Mouse (Mus musculus): ENCODE measurements around the gene Pinlyp.
A peak's percentile ranks its signal among the peaks of the same experiment; 100 is the strongest.

Gene Pinlyp

DNA sequence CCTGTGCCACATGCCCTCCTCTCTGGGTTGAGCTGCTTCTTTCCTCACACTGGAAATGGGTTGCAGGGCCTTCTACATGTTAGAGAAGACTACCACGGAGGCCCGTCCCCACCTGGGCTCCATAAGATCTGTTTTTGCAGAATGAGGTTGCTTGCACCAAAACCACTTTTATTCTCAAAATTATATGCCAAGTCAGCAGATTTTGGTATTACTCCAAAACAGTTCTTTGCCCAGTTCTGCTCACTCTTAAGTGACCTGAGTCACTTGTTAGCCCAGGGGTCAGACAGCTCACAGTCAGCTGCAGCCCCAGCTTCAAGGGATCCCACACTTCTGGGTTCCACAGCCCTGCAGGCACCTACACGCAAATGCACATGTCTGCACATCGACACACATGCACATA, 15.5 kb upstream of the Pinlyp start:
- no peak for DNase-seq (ENCODE audit: low spot score)

DNA sequence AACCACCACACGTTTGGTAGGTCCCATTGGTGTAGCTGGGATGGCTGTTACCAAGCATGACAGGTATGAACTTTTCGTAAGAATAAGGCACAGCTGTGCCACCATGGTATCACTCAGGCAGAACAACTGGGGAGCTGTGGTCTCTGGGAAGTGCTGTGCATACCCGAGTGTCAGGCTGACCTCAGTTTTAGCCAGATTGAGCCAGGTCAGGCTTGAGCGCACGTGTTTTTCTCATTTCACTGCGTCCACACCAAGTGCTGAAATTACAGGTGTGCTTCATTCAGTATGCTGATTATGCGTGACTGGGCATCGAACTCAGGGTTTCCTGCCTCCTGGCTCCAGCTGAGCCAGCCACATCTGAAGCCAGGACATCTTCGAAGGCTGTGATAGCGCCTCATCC, 9.9 kb upstream of the Pinlyp start:
- no peak for DNase-seq (ENCODE audit: low spot score)

GRCm38 (mm10) chr7:24551985-24552759, 6.3 kb upstream of the Pinlyp start:
- no peak for DNase-seq (ENCODE audit: low spot score)

DNA sequence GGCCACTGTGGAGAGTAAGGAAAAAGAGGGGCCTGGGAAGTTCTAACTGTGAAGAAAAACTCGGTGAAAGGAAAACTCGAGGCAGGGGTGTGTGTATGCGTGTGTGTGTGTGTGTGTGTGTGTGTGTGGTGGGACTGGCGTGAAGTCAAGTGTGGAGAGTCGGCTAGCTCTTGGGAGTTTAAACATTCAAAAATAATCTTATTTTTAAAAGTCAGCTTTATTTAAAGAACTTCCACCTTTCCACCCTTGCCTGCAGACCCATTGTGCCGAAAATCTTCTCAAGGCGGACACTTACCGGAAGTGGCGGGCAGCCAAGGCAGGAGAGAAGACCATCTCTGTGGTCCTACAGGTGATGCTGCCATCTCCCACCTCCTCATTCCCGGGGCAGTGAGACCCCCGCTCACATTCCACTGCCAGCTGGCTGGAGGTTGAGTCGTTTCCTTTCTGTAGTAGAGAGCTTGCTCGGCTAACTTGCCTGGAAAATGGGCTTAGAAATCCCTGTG, 1.7 kb upstream of the Pinlyp start:
- DNase-seq (ENCODE audit: low spot score): no peak

DNA sequence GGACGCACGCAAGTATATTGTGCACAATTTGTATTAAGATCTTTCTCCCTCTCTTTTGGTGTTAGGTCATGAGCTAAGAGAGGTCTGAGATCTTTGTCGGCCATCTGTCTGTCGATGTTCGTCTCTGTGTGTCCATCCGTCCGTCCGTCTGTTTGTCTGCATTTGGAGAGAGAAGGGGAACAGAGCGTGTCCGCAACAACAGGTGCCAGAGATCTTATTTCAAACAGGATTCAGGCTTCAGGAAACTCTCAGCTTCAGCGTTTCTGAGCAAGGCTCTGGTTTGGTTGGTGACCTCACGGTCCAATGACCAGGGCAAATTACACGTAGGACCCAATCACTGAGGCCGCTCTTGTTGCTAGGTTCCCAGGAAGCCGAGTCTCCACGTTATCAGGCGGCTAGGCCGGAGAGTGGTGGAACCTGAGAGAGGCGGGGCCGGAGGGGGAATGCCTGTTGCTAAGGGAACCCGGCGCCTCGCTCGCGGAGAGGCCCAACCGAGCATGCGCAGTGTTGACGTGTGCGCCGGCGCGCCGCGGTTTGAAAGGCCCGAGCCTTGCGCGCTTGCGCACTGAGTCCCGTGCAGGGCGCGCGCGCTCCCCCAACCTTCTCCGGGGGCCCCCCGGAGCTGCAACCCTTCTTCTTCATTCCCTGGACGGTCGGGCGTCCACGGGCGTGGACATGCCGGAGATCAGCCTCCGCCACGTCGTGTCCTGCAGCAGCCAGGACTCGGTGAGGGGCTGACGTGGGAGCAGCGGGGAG, 894 bp upstream of the Pinlyp start:
- peak; percentile 96 for DNase-seq (ENCODE audit: low spot score)

DNA sequence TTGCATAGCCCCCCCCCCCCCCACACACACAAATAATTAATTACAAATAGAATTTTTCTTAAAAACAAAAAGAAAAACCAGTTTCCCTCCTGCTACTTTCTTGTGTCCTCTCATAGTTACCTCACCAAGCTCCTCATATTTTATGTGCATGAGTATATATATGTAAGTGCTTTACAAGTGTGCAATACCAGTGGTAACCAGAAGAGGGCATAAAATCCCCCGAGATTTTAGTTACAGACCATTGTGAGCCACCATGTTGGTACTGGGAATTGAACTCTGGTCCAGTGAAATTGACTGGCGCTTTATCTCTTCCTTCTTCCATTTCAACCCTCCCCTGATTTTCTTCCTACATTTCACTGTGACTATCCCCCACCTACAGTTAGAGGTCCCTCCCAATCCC, 1.4 kb downstream of the Pinlyp start:
- no peak for DNase-seq (ENCODE audit: low spot score)

DNA sequence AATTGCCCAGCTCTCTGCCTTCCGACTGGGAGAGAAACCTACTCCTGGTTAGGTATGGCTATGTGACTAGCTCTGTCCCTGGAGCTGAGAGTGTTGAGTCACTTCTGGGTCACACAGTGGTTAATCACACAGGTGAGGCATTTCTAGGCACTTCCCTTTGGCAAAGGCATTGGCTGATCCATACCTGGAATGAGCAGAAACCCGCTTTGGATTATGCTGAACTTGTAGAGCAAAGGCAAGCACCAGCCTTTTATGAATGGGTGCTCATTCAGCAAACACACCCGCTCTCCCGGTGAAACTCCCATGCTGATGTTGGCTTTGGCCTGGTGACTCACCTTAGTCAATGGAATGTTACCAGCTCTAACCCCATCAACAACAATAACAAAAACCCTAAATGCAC, 6.2 kb downstream of the Pinlyp start:
- no peak for DNase-seq (ENCODE audit: low spot score)

DNA sequence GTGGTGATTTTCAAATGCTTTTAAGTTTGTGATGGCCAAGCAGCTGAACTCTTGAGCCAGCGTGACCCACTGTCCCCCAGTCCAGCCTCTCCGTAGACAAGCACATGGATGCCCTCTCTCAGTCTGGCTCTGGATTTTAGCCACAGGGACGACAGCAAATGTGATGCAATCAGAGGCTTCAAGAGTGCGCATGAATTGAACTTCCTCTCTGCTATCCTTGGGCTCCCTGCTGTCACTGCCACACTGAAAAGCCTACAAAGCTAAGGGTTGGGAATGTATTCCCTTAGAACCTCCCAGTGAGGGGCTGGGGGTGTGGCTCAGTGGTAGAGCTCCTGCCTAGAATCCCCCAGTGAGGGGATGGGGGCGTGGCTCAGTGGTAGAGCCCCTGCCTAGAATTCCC, 7.2 kb downstream of the Pinlyp start:
- no peak for DNase-seq (ENCODE audit: low spot score)

DNA sequence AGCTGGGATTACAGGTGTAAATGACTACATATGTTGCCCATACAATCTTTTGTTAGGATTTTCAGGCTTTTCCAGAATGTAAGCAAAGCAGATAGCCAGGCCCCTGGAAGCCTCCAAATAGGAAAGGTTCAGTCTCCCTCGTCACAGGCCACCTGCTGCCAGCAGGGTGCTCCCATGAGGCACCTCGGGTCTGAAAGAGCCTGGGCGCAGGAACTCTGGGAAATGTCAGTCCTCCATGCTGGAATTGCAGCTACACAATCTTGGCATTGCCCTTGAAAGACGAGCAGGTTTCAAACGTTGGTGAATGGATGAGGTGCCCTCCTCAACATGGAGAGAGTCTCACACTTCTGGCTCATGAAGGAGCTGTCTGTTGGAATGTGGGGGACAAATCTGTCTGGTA, 7.8 kb downstream of the Pinlyp start:
- no peak for DNase-seq (ENCODE audit: low spot score)

GRCm38 (mm10) chr7:24537591-24537990, 8.3 kb downstream of the Pinlyp start:
- DNase-seq (ENCODE audit: low spot score): no peak

GRCm38 (mm10) chr7:24537081-24537480, 8.8 kb downstream of the Pinlyp start:
- DNase-seq (ENCODE audit: low spot score): no peak

GRCm38 (mm10) chr7:24534301-24534700, 11.6 kb downstream of the Pinlyp start:
- no peak for DNase-seq (ENCODE audit: low spot score)

- DNase-seq (ENCODE audit: low spot score): no peak
Observed at GRCm38 (mm10) chr7:24533806-24534205, 12.1 kb downstream of the Pinlyp start.

DNA sequence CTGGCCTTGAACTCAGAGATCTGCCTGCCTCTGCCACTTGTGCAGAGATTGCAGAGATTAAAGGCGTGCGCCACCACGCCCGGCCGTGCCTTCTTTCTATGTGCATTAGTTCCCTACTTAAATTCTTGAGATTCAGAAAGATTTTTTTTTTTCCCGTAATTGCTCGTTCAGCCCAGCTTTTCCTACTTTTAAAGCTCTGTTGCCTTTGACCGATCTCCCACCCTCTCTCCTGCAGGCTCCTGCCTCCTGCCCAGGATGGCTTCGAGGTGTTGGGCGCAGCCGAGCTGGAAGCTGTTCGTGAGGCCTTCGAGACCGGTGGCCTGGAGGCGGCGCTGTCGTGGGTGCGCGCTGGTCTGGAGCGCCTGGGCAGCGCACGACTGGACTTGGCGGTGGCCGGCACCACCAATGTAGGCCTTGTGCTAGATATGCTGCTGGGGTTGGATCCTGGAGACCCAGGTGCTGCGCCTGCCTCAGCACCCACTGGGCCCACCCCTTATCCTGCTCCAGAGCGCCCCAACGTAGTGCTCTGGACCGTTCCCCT, 12.8 kb downstream of the Pinlyp start:
- no peak for DNase-seq (ENCODE audit: low spot score)

DNA sequence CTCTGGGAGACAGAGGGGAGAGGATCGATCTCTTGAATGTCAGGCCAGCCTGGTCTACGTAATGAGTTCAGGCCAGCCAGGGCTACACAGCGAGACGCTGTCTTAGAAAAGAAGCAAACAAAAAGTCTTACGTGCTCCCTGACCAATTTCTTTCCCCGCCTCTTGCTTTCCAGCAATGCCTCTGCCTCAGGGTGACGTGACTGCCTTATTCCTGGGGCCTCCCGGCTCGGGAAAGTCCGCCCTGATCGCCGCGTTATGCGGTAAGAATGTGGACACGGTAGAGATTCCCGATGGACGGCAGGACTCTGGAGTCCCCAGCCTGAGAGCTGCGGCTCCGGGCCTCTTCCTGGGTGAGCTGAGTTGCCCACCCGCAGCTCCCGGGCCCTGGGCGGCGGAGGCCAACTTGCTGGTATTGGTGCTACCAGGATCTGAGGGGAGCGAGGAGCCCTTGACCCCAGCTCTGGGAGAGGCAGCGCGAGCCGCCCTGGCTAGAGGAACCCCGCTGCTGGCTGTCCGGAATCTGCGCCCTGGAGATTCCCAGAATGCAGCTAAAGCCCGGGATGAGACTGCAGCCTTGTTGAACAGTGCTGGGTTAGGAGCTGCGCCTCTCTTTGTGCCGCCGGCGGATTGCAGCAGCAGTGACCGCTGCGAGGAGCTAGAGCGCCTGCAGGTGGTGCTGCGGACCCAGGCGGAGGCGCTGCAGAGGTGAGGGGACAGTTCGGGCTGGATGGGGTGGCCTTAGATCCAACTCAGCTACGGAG, 14.5 kb downstream of the Pinlyp start:
- DNase-seq (ENCODE audit: low spot score): no peak

GRCm38 (mm10) chr7:24530062-24530931, 15.6 kb downstream of the Pinlyp start, which contains the start of gene Irgq:
Gene Irgq (plus strand): TSS chr7:24530689.
- DNase-seq (ENCODE audit: low spot score): peak; percentile 96

DNA sequence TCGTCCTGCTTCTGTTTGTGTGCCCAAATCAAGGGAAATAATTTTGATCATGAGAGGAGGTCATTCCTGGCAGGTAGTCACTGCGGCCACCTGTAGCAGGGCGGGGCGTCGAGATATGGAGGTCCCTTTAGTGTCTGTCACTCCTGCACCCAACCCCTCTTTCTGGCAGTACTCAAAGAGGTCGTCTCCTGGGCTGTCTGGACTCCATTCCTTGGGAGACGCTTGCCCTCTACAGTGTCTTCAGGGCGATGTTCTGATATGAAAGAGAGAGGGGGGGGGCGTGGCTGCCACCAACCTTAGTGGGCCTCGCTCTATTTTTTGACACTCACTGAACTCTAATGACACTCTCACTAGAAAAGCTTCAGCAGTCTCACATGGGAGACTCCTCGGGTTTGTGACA, 16.3 kb downstream of the Pinlyp start:
- no peak for DNase-seq (ENCODE audit: low spot score)

DNA sequence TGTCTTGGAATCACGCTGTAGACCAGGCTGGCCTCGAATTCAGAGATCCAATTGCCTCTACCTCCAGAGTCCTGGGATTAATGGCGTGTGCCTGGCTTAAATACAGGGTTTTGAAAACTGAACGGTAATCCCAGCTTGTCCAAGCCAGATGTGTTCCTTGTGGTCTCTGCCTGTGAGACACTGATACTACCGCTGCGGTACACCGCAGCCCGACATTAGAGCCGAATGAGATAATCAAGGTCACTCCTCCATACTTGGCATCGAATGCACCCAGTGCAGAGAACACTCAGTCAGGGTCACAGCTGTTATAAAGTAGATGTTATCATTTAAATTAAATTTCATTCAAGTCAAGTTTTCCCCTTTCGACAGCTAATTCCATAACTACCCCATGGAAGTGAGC, 17.1 kb downstream of the Pinlyp start:
- DNase-seq (ENCODE audit: low spot score): no peak

- no peak for DNase-seq (ENCODE audit: low spot score)
Observed at GRCm38 (mm10) chr7:24525686-24526420, 20.1 kb downstream of the Pinlyp start.

GRCm38 (mm10) chr7:24524978-24525377, 20.9 kb downstream of the Pinlyp start:
- DNase-seq (ENCODE audit: low spot score): no peak

GRCm38 (mm10) chr7:24523723-24524122, 22.2 kb downstream of the Pinlyp start:
- DNase-seq (ENCODE audit: low spot score): no peak

Measured in layer of hippocampus, adult 9-10 months (tissue).